Mouse (Mus musculus): ENCODE measurements at regions not wholly inside any gene's neighbourhood (a gene's known extent, or its start where the extent isn't known, plus 50 kb on each side); places are given as distances from the start of the nearest gene placed in this dataset.
A peak's percentile ranks its signal among the peaks of the same experiment; 100 is the strongest.

DNA sequence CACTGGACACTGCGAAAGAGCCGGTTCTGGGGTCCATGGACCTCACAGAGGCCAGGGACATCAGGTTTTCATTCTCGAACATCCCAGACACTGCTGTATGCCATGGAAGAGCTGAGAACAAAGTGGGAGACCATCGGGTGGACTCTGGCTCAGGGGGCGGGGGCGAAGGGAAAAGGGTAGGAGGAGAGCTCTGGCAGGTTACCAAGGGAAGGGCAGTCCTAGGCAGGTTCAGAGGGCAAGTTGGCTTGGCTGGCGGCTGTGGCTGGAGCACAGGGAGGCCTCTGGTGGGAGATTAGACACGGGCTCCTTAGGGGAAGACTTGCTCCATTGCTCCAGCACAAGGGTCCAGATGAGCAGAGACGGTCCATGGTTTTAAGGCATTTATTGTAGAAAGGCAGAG is 164.3 kb upstream of the Mki67 start:
- no peak for DNase-seq (ENCODE audit: low spot score in 2 of 2)

DNA sequence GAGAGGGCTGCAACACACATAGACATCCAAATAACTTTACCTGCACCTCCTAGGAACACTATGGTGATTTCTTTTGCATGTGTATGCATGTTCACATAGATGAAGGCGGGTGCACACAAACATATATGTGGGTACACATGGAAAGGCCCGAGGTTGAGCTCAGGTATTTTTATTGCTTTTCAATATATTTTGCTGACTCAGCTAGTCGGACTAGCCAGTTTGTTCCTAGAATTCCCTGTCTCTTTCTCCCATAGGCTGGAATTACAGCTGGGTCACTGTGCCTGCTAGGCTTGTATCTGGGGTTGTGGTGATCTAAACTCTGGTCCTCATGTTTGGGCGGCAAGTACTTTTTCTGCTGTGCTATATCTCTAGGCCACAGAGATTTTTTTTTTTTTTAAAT is 166.1 kb upstream of the Mki67 start:
- no peak for DNase-seq (ENCODE audit: low spot score in 2 of 2)

DNA sequence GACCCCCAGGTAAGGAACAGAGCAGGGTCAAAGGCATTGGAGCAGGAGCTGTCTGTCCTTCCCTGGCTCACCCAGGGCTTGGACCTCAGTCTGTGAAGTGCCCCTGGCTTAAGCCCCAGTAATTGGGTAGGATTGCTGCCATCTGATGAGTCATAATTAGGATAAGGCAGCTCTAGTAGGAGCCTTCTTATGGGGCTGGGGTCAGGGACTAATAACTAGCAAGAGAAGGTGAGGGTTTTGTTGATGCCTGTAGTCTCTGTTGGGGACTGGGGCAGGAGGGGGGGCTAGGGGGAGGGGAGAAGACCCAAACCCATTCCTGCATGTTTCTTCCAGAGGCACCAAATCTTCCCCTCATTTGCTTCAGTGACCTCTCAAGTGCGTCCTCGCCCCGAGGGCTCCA is 172.4 kb upstream of the Mki67 start:
- DNase-seq (ENCODE audit: low spot score in 2 of 2), result no peak

DNA sequence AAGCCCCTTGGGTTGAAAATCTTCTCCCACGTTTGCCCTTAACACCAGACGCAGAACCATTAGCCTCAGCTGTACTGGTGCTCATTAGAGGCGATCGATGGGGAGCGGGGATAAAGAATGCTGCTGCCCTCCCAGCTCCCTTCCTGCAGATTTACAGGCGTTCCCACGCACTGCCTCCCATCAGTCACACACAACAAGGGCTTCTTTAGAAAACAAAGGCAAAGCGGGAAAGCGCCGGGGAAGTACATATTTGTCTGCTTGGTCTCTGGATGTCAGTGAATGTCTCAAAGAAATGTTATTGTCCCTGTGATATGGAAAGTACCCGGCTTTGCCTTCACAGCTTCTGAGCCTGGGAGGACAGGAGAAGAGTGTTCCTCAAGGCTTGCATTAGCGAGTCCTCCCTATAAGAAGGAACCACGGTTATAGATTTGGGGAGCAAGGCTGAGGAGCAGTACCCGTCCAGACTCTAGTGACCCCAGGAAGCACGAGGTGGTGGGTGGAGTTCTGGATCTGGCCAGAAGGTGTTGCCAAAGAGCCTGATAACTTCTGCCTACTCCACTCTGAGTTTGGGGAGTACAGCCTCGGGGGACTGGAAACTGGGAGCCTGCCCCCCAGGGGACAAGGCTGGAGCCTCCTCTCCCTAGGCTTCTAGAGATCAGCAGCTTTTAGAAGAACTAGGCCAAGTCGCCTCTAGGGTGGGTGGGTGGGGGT is 173.0 kb upstream of the Mki67 start:
- DNase-seq (ENCODE audit: low spot score in 2 of 2), result peak; percentile 28 to 46

DNA sequence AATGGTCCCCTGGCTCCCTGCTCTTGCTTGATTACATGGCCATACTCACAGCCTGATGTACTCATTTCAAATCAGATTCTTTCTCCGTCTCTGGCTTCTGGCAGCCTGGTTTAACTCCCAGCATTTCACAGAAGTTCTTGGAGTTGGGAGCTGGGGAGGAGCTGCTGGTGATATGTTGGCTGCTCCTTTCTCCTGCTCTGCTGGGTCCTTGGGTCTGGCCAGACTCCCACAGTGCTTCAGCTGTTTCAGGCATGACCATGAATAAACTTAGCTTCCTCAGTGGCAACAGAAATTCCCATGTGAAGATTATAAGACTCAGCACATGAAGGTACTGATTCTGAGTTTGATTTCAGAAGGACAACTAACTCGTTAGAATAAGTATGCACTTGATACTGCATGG is 182.7 kb upstream of the Mki67 start:
- DNase-seq (ENCODE audit: low spot score in 2 of 2), result no peak

DNA sequence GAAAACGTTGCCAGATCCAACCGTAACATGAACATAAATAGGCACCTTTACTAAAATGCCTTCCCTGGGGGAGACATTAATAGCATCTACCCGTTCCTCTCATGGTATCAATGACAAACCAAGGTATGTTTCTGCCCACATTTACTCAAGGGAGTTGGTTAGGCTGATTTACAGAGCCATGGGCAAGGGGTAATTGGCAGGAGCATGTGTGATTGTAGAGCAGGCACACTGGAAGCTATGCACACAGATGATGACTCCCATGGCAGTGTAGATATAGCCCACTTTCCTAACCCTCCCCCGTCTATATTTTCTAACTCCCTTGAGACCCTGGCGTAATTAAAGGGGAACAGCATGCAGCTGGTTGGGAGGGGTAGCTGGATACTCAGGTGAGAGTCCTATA is 183.6 kb upstream of the Mki67 start:
- no peak for DNase-seq (ENCODE audit: low spot score in 2 of 2)

DNA sequence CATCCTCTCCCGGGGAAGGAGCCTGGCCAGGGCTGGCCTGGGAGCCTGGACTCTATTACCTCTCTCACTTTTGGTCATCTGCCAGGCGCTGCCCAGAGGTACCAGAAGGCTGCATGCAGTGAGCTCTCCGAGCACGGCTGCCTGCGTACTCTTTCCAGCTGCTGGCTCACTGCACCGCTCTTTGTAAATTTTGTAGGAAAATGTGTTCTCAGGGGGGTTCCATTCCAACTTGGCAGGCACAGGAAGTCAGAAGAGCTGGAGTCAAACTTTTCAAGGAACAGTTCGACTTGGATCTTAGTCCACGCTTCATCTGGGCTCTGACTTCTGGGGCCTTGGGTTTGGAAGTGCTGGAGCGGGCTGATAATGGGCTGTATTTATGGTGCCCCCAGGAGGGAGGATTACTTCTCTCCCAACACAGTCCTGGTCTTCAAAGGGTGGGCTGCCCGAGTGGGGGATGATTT is 184.7 kb upstream of the Mki67 start:
- peak in 1 of 2 experiments; percentile 20 for DNase-seq (ENCODE audit: low spot score in 2 of 2)

DNA sequence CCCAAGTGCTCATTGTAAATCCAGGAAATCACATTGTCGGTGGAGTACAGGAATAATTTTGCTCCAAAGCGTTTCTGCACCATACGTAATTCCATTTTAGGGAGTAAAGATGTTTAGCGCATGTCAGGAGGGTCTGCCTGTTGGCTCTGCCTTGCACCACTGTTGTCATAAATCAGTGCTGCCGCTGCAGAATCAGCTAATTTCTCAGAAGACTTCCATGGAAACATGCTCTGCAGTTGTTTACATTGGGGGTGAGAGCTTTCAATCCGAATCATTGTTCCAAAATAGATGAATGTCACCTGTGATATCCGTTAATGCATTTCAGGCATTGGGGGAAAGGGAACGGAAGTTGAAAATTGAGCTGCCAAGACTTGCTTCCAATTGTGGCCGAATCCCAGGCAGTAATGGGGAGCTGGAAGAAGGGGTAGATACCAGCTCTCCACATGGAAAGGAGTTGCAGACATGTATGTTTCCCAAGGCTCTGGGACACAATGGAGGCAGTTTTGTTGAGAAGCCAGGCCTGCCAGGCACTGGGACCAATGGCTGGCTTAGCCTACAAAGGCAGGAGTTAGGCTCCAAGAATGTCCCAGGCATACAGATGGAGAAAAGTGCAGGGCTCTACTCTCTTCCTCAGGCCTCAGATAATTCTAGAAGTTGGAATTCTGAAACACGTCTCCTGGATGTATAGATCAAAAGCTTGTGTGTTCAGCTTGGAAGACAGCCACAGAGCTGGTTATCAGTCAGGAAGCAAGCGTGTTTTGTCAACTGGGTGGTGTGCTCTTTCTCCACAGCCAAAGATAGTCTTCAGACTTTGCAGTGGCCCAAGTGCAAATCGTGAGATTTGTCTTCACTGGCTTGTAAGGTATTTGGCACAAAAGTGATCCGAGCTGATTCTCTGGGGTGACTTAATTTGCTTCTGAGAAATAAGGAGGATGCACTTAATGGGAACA is 186.2 kb upstream of the Mki67 start:
- DNase-seq (ENCODE audit: low spot score in 2 of 2), result no peak

DNA sequence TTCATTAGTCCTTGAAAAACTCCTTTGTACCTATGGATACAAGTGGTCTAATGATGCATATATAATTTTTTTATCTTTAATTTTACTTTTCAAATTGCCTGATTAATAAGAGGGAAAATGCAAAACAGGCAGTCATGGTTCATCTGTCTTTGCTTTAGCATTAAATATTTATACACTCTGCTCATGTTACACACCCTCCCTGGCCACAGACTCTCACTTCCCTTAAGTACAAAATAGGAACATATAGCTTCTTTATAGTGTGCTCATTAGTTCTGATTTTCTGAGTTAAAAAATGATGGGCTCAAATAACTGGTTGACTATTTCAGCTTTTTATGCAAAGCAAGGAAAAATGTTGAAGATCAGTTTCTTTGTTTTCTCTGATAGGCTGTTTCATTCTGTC is 195.2 kb upstream of the Mki67 start:
- no peak for DNase-seq (ENCODE audit: low spot score in 2 of 2)

DNA sequence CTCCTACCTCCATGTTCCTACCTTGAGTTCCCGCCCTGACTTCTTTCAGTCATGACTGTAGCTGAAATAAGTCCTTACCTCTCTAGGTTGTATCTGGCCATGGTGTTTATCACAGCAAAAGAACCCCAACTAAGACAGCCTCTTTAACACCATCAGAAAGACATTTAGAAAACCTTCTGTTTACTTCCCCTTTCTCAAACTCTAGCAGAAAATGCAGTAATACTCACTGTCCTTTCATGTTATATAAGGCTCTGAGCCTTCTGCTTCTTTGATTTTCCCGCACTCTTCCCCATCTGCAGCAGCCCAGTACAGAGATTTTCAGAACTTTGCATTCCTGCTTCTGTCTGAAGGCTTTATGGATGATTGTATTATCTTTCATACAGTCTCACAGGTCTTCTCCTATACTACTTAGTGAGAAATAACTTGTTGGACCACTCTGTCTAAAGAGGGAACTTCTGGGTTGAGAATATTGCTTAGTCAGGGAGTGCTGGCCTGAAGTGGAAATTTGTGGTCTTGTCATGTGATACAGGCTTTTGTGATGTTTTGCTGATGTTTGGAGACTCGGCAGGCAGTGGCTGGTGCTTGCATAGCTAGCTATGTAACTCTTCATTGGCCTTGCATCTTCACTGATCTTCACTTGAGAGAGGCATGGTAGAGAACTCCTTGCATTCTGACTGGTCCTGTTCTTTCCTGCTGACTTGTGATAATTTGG is 197.9 kb upstream of the Mki67 start:
- DNase-seq (ENCODE audit: low spot score in 2 of 2), result no peak

DNA sequence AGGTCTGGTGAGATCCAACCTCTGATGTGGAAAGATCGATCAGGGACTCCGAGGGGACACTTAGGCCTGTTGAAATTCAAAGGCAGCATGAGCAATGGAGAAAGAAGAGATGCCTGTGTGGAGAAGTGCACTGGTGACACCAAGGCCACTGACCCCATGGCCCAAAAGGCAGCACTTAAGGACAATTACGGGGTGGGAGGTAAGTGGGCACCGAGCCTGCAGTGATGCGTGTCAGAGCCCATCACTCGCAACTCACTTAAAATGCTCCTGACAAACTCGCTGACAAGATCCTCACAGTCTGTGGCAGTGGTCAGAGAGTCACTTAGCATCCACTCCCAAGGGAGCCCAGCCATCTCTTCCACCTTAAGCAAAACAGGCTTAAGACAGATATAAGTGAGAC is 207.7 kb upstream of the Mki67 start:
- DNase-seq (ENCODE audit: low spot score in 2 of 2), result no peak

DNA sequence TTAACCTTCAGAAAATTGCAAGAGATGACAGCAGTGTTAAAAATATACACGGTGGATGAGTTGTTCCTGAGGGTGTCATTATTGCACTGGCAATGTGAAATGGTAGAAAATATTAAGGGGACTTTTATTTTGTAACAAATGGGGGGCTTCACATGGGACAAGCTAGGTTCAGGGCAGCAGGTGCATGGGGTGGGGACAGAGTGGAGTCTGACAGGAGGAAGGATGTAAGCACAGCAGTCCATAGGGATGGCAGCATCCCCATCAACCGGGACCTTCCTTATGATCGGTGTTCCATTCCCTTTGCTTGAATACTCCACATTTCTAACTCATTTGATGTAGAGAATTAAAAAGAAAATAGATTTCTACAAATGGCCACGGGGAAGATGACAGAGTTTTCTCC is 208.5 kb upstream of the Mki67 start:
- no peak for DNase-seq (ENCODE audit: low spot score in 2 of 2)

DNA sequence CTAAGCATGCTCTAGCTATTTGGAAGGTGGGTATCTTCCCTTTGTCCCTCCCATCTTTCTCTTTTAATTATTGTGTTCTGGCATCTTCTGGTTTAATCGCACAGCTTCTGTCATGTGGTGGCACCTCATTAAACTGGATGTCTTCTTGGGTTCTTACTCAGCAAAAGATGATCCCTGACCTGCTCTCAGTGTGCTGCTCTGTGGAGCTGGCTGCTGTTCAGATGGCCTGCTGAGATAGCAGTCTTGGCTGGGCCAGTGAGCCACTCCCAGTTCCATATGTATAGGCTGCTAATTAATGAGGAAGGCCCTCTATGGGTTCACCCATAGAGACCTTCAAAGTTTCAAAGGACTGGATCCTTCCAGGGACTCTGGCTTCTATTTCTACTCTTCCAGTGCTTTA is 213.9 kb upstream of the Mki67 start:
- DNase-seq (ENCODE audit: low spot score in 2 of 2), result no peak

DNA sequence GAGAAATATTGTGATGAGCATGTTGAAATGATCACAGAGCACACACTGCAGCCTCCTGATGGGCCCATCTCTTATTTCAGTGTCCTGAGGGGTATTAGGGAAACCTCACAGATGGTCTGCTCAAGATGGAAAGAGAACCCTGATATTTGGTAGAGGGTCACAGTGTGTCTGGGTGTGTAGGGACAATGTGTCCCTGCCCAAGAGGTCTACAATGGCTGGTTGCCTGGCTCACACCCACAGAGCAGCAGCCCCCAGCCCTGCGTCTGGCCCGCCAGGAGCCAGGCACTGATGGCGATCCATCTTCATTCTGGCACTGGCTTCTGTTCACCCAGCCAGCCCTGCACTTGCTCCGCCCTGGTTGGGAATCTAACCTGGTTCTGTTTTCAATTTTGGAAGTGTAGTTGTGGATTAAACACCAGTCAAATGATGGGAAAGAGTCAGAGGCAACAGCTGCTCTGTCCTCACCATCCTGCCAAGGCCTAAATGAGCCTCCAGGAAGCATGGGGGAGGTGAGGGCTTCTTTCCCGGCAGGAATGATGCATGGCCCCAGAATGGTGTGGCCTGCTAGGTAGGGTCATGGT is 216.5 kb upstream of the Mki67 start:
- DNase-seq (ENCODE audit: low spot score in 2 of 2), result peak; percentile 19 to 44

DNA sequence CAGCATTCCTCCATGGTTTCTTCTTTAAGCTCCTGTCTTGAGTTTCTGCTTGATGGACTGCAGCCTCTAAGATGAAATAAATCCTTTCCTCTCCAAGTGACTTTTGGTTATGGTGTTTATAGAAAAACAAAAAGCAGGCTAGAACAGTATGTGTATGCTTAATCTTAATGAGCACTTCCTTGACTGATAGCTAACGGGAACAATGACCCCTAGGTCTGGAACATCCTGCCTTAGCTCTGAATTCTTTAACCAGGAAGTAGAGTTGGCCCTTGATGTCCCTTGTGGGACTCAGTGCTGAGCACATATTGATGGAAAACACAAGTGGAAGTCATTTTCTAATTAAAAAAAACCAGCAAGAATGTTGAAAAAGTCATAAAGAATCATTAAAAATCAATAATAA is 219.0 kb upstream of the Mki67 start:
- DNase-seq (ENCODE audit: low spot score in 2 of 2), result no peak

DNA sequence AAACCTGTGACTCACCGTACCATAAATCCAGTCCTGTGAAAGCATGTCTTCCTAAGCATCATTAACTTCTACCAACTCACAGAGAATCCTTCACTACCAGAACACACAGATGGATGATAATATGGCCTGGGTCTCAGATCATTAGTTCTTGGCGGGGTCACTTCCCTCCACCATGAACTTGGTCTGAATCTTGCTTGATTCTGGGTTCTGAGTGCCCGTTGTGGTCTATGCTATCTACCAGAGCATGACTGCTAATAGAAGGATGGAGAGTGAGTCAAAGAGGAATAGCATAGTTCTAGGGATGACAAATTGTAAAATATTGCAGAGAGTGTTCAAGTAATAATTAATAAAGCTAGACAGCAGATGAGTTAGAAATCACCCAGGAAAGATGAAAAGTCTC is 221.3 kb upstream of the Mki67 start:
- DNase-seq (ENCODE audit: low spot score in 2 of 2), result no peak

DNA sequence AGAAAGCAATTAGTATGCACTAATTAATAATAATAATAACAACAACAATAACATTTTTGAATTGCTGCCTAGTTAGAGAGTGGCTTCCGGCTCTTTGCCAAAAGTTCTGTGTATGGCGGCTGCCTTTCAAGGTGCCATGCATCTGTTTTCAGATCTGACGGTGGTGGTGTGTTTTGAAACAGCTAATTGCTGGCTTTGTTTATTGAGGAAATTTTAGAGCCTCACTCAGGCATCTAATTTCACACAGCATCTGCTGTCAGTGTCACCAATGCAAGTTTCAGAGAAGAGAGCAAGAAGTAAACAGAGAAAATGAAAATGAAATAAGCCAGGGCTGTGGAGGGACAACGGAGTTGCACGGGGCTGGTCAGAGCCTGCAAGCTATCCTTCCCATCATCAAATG is 223.2 kb upstream of the Mki67 start:
- no peak for DNase-seq (ENCODE audit: low spot score in 2 of 2)

DNA sequence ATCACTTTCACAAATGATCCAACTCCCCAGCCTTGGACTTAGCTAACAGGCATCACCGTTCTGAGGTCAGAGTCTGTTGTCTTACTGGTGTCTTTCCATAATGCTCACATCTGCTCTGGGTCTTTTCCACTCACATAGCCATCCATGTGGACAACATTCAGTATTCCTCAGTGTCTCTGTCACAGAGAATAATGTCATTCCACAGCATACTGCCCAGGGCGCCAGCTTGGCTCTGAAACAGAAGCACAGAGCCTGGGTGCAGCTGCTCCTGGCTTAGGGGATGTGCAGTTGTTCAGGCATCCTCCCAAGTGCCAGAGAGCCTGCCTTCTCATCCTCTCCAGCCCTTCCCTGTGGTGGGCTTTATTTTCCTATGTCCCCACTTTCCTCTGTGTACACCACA is 226.7 kb upstream of the Mki67 start:
- DNase-seq (ENCODE audit: low spot score in 2 of 2), result no peak

DNA sequence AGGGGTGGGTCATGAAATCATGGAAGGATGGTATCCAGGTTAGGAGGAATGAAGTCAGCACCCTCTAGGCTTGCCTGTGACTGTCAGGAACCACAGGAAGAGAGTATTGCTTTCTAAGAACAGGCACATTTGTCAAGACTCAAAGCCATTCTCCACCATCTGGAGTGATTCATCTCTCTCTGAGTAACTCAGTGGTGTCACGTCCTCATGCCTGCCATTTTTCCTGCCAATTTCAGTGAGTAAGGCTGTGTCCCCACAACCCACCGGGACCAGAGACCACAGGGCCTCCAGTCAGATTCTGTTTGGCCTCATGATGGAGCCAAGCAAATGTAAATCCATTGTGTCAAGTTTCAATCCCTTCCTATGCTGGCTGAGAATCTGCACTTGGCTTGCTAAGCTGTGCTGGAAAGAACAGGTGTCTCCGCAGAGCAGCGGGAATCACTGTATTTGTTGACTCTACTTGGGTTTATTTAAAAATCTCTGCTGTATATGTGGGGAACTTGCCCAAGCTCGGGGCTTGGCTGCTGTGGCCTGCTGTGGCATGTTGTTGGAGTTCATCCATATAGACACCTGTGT is 230.0 kb upstream of the Mki67 start:
- peak; percentile 16 to 21 for DNase-seq (ENCODE audit: low spot score in 2 of 2)

DNA sequence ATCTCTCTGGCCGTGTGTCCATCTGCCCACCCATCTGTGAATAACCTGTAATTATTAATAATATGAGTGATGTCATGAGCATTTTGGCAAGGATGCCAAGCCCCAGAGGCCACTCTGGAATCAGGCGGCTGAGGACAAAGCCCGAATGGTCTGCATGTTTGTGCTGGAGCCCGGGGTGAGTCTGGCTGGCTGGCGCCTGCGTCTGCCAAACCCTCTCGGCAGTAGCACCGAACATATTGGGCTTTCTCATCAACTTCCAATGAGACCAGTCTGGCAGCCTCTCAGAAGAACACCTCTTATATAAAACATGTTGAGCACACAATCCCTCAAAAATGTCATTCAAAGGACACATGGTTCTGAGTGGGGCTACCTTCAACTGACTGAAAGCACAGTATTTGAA is 244.9 kb upstream of the Mki67 start:
- peak; percentile 30 to 35 for DNase-seq (ENCODE audit: low spot score in 2 of 2)

DNA sequence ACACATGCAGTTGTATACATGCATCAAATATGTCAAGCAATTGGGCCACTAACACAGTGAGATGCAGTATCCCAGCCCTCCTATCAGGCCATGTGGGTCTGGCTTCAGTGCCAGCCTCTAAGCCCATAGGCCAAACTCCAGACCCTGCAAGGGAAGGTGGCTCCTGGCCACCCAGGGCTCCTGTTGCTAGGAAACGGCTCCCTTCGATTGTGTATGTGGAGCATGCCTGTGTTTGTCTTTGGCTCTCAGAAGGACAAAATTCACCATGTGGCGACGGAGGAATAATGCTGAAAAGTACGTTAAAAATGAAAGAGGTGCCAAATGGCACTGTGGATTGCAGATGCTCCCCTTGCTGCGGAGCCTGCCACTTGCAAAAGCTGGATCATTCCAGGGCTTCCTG is 249.4 kb upstream of the Mki67 start:
- DNase-seq (ENCODE audit: low spot score in 2 of 2), result peak; percentile 21 to 31
